Mouse (Mus musculus) forebrain, embryonic 13.5 days (tissue): ENCODE results near the gene Rabep1. TPM values are rescaled to one million over a fixed set of nuclear protein-coding genes. Genes with fewer than 3 reads are reported as not detected.

ENCODE experiments used
- ATAC-seq: fragments of 200-750 bp; cut with Nextera tagmentation; 2 replicates; pipeline ENCODE4 v1.8.0; 2017
- H3K27ac ChIP-seq: fragments of 300-500 bp; sonication (generic); 2 replicates; pipeline ENCODE4 v1.5.1; 2015; ENCODE audit warnings: inconsistent platforms, mild to moderate bottlenecking, moderate library complexity
- H3K27me3 ChIP-seq: fragments of 300-500 bp; sonication (generic); 2 replicates; pipeline ENCODE4 v1.6.1; 2015; ENCODE audit warnings: mild to moderate bottlenecking, inconsistent platforms
- H3K36me3 ChIP-seq: fragments of 300-500 bp; sonication (generic); 2 replicates; pipeline ENCODE4 v1.6.1; 2015; ENCODE audit warnings: mild to moderate bottlenecking, inconsistent platforms; ENCODE audit not compliant: poor library complexity, severe bottlenecking
- H3K4me1 ChIP-seq: fragments of 300-500 bp; sonication (generic); 2 replicates; pipeline ENCODE4 v1.6.1; 2015; ENCODE audit warnings: inconsistent platforms
- H3K4me2 ChIP-seq: fragments of 300-500 bp; sonication (generic); 2 replicates; pipeline ENCODE4 v1.6.1; 2015; ENCODE audit warnings: inconsistent platforms, mild to moderate bottlenecking, moderate library complexity
- H3K4me3 ChIP-seq: fragments of 300-500 bp; sonication (generic); 2 replicates; pipeline ENCODE4 v1.5.1; 2015; ENCODE audit warnings: mild to moderate bottlenecking, inconsistent platforms
- H3K9ac ChIP-seq: fragments of 300-500 bp; sonication (generic); 2 replicates; pipeline ENCODE4 v1.6.1; 2015; ENCODE audit warnings: mild to moderate bottlenecking, inconsistent platforms
- H3K9me3 ChIP-seq: fragments of 300-500 bp; sonication (generic); replicated peaks from 2 replicates; pipeline ENCODE4 v1.6.1; 2016; ENCODE audit warnings: inconsistent platforms
- WGBS: fragments of 180-500 bp; shearing (Covaris S2); methylation state at CpG from one replicate; pipeline ENCODE4 v1.1.7; 2015; 5-methylcytosine and 5-hydroxymethylcytosine counted together
- polyA plus RNA-seq: library from polyadenylated mRNA; unstranded; fragments of >200 nt; fragmentation: Nextera tagmentation; extraction: Ambion mirVana; gene quantifications from 2 replicates; pipeline ENCODE4 v1.2.1, GENCODE M21; 2015

Gene Rabep1
- polyA plus RNA-seq, 1 experiment from 2014 or later, result 66.6 TPM

GRCm38 (mm10) chr11:70917896-70918295 is 73.3 kb downstream of the Rabep1 start:
- H3K9me3 ChIP-seq, result no peaks in the 10 kb centered on the region
- peaks cover 44% of the 10 kb centered on the region for H3K36me3 ChIP-seq
- H3K4me1 ChIP-seq, result no peaks in the 10 kb centered on the region
- no peak overlapping the region for H3K27ac ChIP-seq
- H3K4me3 ChIP-seq, result no peak overlapping the region
- H3K9ac ChIP-seq, result no peak overlapping the region
- no peak for ATAC-seq
- WGBS, result 88% methylated on average over 2 of the region's 2 CpGs
- H3K4me2 ChIP-seq, result no peak overlapping the region
- no peaks in the 10 kb centered on the region for H3K27me3 ChIP-seq

DNA sequence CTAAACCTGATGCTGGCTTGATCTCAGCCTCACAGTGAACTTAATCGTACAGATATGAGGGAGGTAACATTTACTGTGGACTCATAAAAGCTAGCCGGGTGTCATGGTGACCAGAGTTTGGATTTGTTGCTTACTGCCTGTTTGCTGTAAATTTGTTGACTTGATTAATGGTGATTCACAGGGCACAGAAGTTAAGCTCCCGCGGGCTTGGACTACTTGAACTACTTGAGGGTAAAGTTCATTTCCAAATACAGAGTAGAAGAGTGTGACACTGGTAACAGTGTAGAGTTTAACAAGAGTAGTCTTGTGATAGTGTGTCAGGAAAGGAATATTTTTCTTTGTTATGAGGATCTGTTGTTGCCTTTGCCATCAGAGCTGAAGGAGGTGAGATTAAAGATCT is 74.9 kb downstream of the Rabep1 start:
- H3K36me3 ChIP-seq, result peaks cover 49% of the 10 kb centered on the region
- H3K4me3 ChIP-seq, result no peak overlapping the region
- no peaks in the 10 kb centered on the region for H3K4me1 ChIP-seq
- no peak overlapping the region for H3K9ac ChIP-seq
- ATAC-seq, result no peak
- H3K27me3 ChIP-seq, result no peaks in the 10 kb centered on the region
- no peak overlapping the region for H3K4me2 ChIP-seq
- 96% methylated on average over 4 of the region's 4 CpGs for WGBS
- no peak overlapping the region for H3K27ac ChIP-seq
- H3K9me3 ChIP-seq, result no peaks in the 10 kb centered on the region

DNA sequence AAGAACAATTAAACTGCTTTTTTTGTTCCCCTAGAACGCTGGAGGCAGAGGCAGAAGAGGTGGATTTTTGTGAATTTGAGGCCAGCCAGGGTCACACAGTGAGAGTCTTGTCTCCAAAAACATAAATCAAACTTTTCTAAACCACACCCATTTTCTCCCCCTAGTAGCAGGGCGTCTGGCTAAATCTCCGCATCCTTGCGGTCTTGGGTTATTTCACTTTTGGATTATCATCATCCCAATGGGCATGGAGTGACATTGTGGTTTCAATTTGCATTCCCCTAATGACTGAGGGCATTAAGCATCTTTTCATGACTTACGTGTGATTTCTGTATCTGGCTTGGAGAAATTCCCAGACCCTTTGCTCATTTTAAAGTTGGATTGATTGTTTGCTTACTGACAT is 86.9 kb downstream of the Rabep1 start:
- no peak overlapping the region for H3K9ac ChIP-seq
- 89% methylated on average over 5 of the region's 5 CpGs for WGBS
- H3K27ac ChIP-seq, result no peak overlapping the region
- no peaks in the 10 kb centered on the region for H3K4me1 ChIP-seq
- no peak overlapping the region for H3K4me3 ChIP-seq
- ATAC-seq, result no peak
- H3K4me2 ChIP-seq, result no peak overlapping the region
- H3K9me3 ChIP-seq, result no peaks in the 10 kb centered on the region
- peaks cover 61% of the 10 kb centered on the region for H3K36me3 ChIP-seq
- H3K27me3 ChIP-seq, result no peaks in the 10 kb centered on the region

- Histone ChIP-seq H3K9me3 (no peaks in the 10 kb centered on the region), H3K9ac (no peak overlapping the region), H3K36me3 (peaks cover 77% of the 10 kb centered on the region), H3K4me2 (no peak overlapping the region), H3K27ac (no peak overlapping the region), H3K4me3 (no peak overlapping the region), H3K4me1 (no peaks in the 10 kb centered on the region), H3K27me3 (no peaks in the 10 kb centered on the region)
- WGBS, result 93% methylated on average over 7 of the region's 7 CpGs
- ATAC-seq, result no peak
These were observed 90.7 kb downstream of the Rabep1 start for GRCm38 (mm10) chr11:70935316-70935715.

DNA sequence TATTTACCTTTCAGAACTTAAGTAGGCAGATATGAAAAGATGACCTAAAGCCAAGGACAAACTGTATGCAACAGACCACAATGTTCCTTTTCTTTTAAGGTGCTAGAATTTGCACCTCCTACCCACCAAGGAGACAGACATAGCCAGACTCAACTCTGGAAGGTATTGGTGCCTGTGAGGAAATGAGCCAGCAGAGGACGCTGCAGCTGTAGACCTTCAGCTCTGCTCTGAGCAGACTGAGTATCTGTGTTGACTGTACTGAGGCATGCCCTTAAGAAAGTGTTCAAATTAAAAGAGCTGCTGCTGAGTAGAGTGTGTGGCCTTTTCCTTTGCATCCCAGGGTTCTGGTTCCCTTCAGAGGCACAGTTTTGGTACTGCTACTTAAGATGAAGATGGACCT is 98.0 kb downstream of the Rabep1 start:
- Histone ChIP-seq H3K9ac (no peak overlapping the region), H3K36me3 (peaks cover 94% of the 10 kb centered on the region), H3K27me3 (no peaks in the 10 kb centered on the region), H3K4me1 (no peaks in the 10 kb centered on the region), H3K4me2 (no peak overlapping the region), H3K4me3 (no peak overlapping the region), H3K9me3 (no peaks in the 10 kb centered on the region), H3K27ac (no peak overlapping the region)
- 93% methylated on average over 1 of the region's 1 CpGs for WGBS
- ATAC-seq, result no peak

DNA sequence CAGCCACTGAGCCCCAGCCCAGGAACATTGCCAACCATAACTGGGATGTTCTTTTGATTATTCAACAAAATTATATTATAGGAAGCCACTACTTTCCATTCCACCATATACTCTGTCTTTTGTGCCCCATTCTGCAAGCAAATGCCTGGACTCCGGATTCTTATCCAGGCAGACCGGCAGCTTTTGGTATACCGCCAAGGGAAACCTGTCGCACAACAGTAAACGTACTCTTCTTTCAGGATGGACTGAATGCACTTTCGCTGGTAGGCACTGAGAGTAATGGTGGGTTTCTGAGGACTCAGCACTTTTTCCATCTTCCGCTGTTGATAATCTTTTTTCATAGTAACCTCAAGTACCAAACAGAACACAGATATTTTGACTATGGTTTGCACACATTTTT is 99.1 kb downstream of the Rabep1 start:
- Histone ChIP-seq H3K9ac (no peak overlapping the region), H3K4me1 (no peaks in the 10 kb centered on the region), H3K4me3 (no peak overlapping the region), H3K36me3 (peaks cover 96% of the 10 kb centered on the region), H3K27me3 (no peaks in the 10 kb centered on the region), H3K4me2 (no peak overlapping the region), H3K27ac (no peak overlapping the region), H3K9me3 (no peaks in the 10 kb centered on the region)
- no peak for ATAC-seq
- 89% methylated on average over 7 of the region's 7 CpGs for WGBS

GRCm38 (mm10) chr11:70944935-70945817 is 100.6 kb downstream of the Rabep1 start:
- H3K36me3 ChIP-seq, result peaks cover 97% of the 10 kb centered on the region
- H3K9ac ChIP-seq, result no peak overlapping the region
- no peak overlapping the region for H3K4me3 ChIP-seq
- no peak overlapping the region for H3K27ac ChIP-seq
- no peak for ATAC-seq
- H3K4me2 ChIP-seq, result no peak overlapping the region
- H3K27me3 ChIP-seq, result no peaks in the 10 kb centered on the region
- H3K4me1 ChIP-seq, result no peaks in the 10 kb centered on the region
- H3K9me3 ChIP-seq, result no peaks in the 10 kb centered on the region
- 90% methylated on average over 4 of the region's 4 CpGs for WGBS

GRCm38 (mm10) chr11:70954711-70955110 is 110.1 kb downstream of the Rabep1 start:
- no peak overlapping the region for H3K9ac ChIP-seq
- WGBS, result 88% methylated on average over 4 of the region's 4 CpGs

GRCm38 (mm10) chr11:70960786-70961554 is 116.4 kb downstream of the Rabep1 start:
- Histone ChIP-seq H3K36me3 (peaks cover 94% of the 10 kb centered on the region), H3K9me3 (no peaks in the 10 kb centered on the region), H3K9ac (no peak overlapping the region), H3K27me3 (no peaks in the 10 kb centered on the region), H3K4me2 (no peak overlapping the region), H3K27ac (no peak overlapping the region), H3K4me1 (no peaks in the 10 kb centered on the region), H3K4me3 (no peak overlapping the region)
- no peak for ATAC-seq
- 90% methylated on average over 5 of the region's 5 CpGs for WGBS

More at GRCm38 (mm10) chr11:70954711-70955110, 110.1 kb downstream of the Rabep1 start:
- Histone ChIP-seq H3K36me3 (peaks cover 96% of the 10 kb centered on the region), H3K4me1 (no peaks in the 10 kb centered on the region), H3K9me3 (no peaks in the 10 kb centered on the region), H3K4me3 (no peak overlapping the region), H3K4me2 (no peak overlapping the region), H3K27ac (no peak overlapping the region), H3K27me3 (no peaks in the 10 kb centered on the region)
- no peak for ATAC-seq

DNA sequence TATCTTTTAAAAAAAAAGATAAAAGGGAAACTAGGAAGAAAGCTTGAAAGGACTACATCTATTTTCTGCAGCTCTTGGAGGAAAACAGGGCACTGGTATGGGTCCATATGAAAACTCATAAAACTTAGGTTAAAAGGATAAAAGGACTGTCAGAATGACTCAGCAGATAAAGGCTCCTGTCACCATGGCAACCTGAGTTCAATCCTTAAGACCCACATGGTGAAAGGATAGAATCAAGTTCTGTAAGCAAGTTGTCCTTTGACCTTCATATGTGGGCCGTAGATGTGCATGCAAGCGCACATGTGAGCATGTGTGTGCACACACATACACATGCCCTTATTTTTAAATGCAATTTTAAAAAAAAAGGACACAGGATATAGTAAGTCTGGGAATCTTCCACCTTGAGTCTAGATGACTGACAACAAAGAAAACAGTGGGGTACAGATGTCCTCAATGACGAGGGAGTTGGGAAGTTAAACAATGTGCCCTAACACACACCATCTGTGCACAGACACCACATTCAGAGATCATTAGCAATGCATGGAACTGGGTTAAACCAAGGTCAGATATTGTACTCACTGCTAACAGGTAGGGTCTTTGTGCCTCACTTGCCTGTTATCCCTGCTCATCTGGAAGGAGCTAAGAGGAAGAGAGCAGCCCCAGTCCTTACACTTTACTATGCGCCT is 119.8 kb downstream of the Rabep1 start:
- Histone ChIP-seq H3K9ac (no peak overlapping the region), H3K27ac (no peak overlapping the region), H3K4me2 (no peak overlapping the region), H3K27me3 (no peaks in the 10 kb centered on the region), H3K9me3 (no peaks in the 10 kb centered on the region), H3K4me3 (no peak overlapping the region), H3K36me3 (peaks cover 72% of the 10 kb centered on the region), H3K4me1 (peaks cover 17% of the 10 kb centered on the region)
- no peak for ATAC-seq
- 78% methylated on average over 4 of the region's 4 CpGs for WGBS

DNA sequence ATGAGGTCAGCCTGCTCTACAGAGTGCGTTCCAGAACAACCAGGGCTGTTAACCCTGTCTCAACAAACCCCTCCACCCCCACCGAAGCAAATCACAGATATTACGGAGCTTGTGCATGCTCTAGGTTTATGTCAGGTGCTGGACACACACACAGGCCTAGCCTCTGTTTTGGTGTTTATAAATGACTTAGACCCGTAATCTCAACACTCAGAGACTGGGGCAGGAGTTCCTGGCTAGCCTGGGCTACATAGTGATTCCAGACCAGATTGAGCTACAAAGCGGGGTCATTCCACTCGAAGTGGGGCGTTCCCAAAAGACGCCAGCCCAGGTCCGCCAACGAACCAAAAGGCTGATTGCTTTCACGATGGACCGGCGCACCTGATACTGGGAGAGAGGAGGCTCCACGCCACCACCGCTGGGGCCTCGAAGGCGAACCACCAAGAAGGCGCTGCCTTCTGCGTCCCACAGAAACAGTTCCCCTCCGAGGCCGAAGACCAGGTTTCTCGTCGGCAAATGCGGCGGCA is 124.8 kb downstream of the Rabep1 start:
- peaks cover 44% of the 10 kb centered on the region for H3K36me3 ChIP-seq
- peak; percentile 26 for ATAC-seq
- no peaks in the 10 kb centered on the region for H3K9me3 ChIP-seq
- peak overlapping the region; percentile 80 for H3K27ac ChIP-seq
- H3K9ac ChIP-seq, result peak overlapping the region; percentile 81
- H3K4me3 ChIP-seq, result peak overlapping the region; percentile 71
- peak overlapping the region; percentile 88 for H3K4me2 ChIP-seq
- H3K4me1 ChIP-seq, result peaks cover 24% of the 10 kb centered on the region
- WGBS, result under 1% methylated on average over 25 of the region's 25 CpGs
- H3K27me3 ChIP-seq, result no peaks in the 10 kb centered on the region
